In the genomic region with DNA sequence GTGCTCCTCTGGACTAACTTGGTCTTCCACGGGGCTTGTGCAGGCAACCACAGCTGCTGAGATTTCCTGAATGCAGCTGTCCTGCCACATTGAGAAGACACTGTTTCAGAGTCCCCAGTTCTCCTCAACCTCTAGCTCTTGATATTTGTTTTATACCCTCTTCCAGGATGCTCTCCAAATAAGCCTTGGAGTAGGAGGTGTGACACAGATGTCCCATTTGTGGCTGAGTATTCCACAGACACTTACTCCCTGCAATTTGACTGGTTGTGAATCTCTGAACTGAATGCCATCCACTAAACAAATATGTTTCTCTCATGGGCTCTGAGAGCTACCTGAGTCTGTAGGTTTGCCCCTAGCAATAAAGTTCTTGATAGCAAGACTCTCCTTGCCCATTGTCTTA, we compare ENCODE assay signal across 17 mouse cellular contexts.
"Had no signal": no experiment of that assay in that cellular context is flagged by ENCODE, and none has a peak within 500 bp of the region (broad histone marks: within the 10 kb centered on the region; RNA-seq: fewer than 3 reads in every experiment).

No protein-coding gene starts in this region.

- H3K4me3 ChIP-seq: midbrain, embryonic 10.5 days; midbrain, embryonic 12.5 days; myocyte; neural tube, embryonic 13.5 days; neural tube, embryonic 15.5 days had no signal

- H3K27ac ChIP-seq: midbrain, embryonic 10.5 days; midbrain, embryonic 12.5 days; neural tube, embryonic 15.5 days had no signal

- DNase-seq: lung, adult 18-20 months; lung, embryonic 14.5 days; lung, postnatal 10 days; lung, postnatal 4 days; midbrain, embryonic 14.5 days; retina, postnatal 1 day; right cerebral cortex, postnatal 14 days; right cerebral cortex, postnatal 4 days; spleen, adult 18-20 months; thymus, adult 2 months; thymus, postnatal 25 days; thymus, postnatal 4 days had no signal
